Mouse (Mus musculus) kidney, postnatal 10 days (tissue): Measurements from ENCODE around the gene Wdr93.

Experiments
- DNase-seq: peaks from one replicate; pipeline ENCODE4 v3.0.0; 2021; ENCODE audit warnings: mixed read lengths

Gene Wdr93

DNA sequence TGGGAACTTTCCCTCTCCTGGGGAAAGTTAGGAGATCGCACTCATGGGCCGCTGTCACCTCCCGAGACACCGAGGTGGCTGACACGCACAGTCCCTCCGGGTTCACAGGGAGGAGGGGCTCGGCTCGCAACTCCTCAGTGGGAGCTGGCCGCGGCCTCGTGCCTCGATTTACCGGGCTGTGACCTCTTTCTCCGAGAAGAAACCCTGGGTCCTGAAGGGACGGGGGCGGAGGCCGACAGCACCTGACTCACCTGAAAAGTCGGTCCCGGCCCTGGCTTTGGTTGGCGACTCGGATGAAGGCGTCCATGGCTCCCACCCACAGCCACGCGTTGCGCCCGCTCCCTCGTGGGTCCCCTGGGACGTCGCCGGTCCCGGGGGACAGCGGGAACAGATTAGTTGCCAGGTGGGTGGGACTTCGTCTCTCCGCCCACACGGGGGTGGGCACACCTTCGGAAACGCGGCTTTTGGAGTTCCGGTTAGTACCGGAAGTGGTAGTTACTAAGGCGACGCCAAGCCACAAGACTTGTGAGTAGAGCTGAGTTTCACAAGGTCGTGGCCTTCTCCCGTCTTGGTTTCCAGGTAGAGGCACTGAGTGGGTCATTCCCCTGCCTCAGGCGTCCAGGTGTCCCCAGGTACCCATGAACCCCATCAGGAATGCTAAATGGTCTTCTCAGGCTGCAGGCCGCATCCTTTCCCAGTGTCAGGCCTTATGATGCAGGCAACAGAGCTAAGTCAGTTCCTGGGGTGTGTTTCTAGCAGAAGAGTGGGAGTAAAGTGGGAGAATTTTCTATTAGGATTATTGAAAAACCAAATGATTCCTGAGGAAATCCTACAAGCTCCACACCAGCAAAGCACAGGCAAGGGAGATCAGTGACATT, at the start of gene Wdr93, which contains the start of gene Pex11a:
Wdr93 (plus strand) TSS at position 505 of the 878 bp plus-strand sequence.
Pex11a (minus strand) TSS at position 473 of the 878 bp plus-strand sequence.
- peak; percentile 88 for DNase-seq

DNA sequence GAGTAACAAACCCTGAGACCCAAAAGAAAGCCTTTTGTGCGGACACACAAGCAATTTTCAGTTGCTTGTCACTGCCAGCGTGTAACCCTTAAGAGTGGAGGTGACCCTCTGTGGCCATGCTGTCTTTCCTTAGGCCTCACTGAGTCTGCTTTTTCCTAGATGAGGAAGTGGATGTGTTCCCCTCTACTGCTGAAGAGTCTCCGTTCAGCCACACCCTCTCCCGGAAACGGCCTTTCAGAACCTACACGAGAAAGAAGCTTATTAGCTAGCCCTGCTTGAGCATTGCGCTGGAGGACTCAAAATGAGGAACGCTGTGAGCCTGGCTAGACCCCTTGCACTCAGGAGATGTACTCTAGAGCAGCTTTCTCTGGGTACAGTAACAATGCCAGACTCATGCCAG, 46.5 kb upstream of the Wdr93 start:
- no peak for DNase-seq

DNA sequence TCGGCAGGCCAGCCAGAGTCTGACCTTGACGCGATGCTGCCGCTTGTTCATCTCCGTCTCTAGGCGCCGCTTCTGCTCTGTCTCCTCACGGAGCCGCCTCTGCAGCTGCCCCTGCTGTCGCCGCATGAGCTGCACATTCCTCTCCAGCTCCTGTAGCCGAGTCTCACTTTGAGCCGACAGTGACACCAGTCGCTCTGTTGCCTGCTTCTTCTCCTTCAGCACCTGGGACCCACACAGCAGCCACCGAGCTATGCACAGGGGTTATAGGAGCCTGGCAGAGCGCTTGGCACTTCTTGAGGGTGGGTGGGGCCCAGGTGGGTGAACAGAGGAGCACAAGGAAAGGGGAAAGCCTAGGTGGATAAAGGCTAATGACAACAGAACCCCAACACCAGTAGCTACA, 40.2 kb upstream of the Wdr93 start:
- no peak for DNase-seq

DNA sequence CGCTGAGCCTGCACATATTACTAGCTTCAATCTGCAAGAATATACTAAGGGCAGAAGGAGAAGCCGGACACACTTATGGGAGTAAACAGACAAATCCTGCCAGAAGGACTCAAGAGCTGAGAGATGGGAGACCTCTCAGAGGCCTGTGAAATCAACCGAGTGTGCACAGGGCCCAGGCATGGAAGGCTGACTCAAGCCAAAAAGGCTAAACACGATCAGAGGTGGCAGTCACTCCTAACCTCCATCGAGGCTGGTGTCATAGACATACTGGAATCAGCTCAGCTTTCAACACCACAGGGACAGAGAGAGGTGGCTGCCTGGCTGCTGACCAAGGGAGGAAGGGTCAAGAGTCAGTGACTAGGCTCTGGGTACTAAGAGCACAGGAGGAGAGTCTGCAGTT, 37.8 kb upstream of the Wdr93 start:
- no peak for DNase-seq

DNA sequence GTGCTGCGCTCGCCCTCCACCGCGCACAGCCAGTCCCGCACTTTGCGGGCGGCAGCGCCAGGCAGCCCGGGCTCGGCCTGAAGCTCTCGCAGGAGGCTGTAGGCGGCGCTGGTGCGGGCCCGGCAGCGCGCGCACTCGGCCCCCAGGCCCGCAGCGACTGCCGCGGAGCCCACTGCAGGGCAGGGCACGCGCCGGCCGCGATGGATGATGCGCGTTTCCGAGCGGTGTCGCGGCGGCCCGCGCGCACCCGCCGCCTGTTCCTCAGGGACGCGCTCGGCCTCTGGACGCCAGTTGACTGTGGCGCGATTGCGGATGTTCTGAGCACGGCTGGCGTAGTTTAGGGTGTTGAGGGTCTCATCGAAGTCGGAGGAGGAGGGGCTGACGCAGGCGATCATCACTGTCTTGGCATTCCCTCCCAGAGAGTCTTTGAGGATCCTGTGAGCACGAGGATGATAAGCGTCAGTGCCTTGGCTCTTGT, 32.8 kb upstream of the Wdr93 start:
- DNase-seq: peak; percentile 61

DNA sequence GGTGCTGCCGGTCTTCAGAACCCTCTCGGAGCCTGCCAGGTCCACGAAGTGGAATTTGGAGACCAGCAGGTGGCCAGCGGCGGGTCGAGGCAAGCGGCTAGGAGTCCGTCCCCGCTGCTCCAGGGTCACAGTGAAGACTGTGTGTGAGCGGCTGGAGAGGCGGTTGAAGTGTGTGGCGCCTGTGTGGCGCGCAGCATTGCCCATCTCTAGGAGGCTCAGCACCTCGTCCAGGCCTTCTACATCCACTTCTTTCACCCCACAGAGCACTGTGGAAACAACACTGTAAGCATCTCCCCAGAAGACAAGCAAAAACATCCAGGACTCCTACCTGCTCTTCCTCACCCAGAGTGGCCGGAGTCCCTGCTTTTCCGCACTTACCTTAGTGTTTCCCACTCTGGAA, 32.1 kb upstream of the Wdr93 start:
- no peak for DNase-seq

DNA sequence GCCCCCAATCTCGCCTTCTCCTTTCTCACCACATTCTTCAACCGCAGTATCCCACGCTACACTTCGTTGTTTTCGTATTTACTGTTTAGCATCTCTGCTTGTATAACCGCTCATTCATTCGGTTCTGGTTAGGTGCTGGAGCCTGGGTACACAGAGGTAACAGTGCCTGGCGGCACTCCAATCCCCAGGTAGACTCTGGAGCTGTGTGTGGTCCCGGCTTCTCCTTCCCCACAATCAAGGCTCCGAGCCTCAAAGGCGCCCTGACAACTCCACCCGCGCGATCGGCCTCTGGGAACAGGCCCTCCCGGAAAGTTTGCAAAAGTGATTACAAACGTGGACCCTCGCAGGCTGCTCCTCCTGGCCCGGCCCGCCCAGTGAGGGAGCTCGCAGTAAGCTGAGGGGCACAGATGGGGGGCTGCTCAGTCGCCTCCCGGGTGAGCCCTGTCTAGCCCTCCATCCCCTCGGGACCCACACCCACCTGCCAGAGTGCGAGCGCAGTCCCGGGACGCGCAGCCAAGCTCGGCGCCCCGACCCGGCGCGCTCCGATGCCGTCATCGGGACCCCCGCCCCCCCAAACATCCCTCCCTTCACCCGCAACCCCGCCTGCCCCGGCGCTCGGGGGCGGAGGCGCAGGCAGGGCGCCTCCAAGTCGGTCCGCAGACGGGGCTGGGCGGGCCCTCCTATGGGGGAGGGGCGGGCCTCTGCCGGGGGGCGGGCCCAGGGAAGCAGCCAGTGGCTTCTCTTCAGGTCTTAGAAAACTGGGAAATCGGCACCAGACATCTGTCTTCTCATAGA, 27.6 kb upstream of the Wdr93 start, which contains the start of gene Kif7:
Kif7 (minus strand) TSS at position 534 of the 795 bp plus-strand sequence.
- peak; percentile 93 for DNase-seq

DNA sequence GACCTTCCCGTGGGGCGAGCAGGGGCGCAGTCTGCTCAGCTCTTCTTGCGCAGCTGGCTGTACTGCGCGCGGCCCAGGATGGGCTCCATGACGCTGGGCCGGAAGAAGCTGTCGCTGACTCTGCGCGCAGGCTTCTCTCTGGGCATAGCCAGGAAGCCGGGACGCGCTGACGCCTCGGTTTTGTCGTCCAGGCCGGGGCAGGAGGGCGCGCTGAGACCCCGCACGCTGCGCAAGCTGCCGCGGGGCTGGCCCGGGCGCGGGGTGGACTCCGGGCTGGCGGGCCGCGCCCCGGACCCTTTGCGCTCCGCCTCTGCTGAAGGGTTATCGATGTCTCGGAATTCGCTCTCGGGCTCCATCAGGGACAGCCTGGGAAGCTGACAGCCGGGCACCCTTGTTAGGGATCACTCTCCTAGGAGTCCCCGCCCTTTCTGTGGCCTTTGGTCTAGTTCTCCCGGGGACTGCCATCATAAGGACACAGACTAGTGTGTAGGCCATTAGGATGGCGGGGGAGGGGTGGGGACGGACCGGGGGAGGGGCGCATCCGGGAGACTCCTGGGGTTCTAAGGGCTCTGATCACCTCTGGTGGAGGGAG, 21.5 kb upstream of the Wdr93 start:
- DNase-seq: peak; percentile 81

DNA sequence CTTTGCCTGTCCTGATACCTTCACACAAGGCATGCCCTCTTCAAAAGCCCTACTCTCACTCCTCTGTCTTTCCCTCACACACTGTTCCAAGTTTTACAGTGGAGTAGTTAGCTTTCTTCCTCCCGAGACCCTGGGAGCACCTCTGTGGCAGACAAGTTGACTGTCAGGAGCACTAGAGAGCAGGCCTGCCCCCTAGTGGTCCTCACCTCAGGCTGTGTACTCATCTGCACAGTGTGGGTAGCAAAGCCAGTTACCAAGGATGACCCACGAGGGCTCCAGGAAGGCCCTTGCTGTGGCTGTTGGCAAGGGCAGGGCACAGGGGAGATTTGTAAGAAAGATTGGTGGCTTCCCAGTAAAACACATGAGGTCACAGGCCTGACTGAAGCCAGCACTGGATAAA, 15.9 kb upstream of the Wdr93 start:
- DNase-seq: peak; percentile 84

DNA sequence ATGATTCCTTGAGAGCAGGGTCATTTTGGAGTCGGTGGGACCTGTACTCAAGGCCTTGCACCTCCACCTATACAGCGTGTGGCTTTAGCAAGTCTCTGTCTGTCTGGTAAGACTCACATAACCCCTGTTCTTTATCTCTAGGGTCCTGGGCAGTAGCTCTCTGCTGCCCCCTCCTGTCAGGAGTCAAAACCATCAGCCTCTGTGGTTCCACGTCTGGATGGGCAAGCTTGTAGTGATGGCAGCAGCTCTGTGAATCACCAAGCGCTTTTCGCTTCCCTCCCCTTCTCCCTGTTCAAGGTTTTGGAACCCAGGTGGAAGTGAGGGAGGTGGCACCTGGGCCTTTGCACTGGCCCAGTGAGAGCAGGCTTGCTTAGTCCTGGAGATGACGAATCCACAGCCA, 14.7 kb upstream of the Wdr93 start:
- peak; percentile 80 for DNase-seq

DNA sequence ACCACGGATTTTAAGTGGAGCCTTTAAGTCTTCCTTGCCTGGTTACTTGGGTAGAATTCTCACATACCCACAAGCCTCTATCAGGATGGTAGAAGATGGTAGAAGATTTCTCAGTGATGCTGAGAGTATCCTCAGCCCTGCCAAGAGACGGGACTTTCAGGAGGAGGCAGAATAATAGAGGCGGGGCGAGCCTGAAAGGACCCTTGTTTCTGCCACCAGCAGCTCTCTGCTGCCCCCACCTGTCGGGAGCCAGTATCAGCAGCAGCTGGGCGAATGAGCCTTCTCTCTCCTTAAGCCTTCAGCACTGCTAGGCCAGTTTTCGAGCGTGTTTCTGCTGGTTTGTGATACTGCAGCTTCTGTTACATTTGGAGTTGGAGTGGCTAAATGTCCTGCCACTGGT, 13.8 kb upstream of the Wdr93 start:
- peak; percentile 84 for DNase-seq

DNA sequence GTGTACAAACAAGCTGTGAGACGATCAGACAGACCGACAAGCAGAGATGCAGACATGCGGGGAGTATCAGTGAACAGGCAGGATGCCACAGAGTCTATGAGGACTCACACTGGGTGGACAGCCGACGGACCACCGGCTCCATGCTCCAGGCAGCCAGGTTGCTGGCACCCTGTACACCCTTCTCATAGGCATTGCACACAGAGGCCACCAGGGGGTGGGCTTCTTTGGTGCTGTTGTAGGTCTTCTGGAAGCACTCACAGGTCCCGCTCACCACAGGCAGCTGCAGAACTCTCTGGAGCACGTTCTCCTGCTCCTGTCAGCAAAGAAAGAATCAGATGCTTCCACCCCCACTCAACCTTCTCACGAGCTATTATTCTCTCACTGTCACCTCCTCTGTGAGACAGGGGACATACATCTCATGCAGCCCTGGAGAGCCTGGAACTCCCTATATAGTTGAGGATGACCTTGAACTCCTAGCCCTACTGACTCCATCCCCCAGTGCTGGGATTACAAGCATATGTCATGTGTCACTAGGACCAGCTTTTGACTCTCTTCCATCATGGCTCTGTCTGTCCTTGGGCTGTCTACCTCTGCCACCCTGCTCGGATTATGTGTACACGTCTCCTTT, 13.1 kb upstream of the Wdr93 start:
- peak; percentile 48 for DNase-seq

DNA sequence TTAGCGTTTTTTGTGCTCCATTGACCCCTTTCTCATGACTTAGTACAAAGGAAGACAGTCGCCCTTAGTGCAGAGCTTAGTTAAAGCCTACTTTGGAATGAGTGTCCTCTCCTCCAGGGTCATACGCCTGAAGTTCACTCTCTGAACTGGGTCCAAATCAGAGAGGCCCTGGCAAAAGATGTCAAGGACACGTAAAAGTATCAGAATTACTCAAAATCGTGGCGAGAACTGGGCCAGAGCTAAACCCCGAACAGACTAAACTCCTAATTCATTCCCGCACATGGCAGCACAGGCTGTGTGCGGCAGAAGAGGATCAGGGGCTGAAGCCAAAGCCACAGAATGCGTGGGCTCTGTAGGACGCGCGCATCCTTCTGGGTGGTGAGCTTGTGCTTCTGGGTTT, 11.5 kb upstream of the Wdr93 start:
- no peak for DNase-seq

DNA sequence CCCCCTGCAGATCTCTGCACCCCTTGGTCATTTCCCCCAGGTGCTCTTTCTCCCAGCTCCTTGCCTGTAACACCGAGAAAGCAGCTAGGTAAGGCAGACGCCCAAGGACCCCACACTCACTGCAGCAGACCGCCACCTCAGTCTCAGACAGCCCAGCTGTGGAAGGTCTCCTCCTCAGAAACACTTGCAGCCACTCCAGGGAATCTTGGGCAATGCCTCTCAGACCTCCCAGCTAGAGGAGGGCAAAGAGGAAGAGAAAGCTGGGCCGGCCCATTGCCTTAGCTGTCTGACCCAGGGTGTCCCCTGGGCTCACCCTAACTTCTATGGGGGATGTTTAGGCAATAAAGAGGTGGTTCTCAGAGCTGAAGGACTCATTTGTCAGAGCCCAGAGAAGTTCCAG, 10.3 kb upstream of the Wdr93 start, which contains the start of gene Plin1:
Plin1 (minus strand) TSS at position 282 of the 400 bp plus-strand sequence.
- no peak for DNase-seq

DNA sequence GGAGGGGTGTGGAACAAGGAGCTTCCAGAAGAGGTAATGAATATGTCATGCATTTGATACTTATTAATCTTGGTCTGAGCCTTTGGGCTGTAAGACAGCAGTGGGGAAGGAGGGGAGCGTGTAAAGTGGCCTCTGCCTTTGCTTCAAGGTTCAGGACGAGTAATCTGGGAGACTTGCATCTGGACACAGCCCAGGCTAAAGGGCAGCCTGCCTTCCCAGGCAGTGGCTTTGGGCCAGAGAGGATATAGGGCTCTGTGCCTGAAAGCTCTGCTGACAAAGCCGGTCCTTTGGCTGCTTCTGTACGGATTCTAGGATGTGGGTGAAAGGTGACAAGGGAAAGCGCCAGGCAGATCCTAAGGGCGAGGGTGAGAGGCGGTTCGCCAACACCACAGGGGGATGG, 8.4 kb upstream of the Wdr93 start:
- DNase-seq: peak; percentile 83

DNA sequence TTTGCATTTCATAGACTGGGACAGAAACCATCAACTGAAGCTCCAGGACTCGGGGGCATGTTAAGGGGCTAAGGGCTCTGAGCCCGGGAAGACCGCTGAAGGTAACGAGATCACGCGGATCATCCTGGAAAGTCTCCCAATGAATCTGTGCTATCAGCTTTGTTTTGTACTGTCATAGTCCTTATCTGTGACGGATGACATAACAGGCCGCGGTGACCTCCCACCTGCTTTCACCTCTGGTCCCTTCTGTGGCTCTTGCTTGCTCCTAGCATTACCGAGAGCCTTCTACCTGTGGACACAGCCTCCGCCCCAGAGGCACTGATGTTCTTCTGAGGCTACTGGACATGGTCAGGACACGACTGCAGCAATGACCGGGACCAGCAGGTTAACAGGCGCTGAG, 6.5 kb upstream of the Wdr93 start:
- no peak for DNase-seq

DNA sequence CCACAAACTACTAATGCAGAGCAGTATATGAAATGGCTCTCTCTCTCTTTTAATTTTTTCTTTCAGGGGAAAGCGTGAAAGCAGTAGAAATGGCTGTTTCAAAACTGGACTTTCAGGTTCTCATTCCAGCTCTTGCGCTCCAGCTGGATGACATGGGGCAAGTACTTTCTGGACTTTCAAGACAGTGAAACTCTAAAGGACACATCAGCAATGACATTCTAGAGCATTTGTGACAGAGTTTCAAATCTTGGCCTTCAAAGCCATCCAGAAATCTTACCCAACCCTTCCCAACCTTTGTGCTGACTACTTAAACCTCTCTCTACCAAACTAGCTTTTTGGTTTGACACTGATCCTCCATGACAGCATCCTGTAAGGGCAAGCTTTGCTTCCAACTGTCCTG, 4.0 kb upstream of the Wdr93 start:
- no peak for DNase-seq

DNA sequence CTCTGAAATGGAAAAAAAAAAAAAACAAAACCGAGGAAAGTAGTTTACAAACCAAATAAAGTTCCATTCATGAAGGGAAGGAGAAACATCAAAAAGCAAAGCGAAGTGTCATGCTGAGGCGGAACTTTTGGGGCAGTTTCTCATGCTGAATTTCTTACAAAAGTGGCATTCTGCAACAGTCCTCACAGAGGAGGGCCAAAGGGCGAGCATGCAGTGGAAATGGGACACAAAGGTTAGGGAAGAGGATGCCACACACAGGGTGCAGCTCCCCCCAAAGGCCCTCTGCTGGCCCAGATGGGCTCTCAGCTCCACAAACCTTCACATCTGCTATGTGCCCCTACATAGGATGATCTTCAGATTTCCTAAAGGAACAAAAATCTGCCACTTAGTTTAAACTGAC, 2.7 kb upstream of the Wdr93 start:
- DNase-seq: no peak

DNA sequence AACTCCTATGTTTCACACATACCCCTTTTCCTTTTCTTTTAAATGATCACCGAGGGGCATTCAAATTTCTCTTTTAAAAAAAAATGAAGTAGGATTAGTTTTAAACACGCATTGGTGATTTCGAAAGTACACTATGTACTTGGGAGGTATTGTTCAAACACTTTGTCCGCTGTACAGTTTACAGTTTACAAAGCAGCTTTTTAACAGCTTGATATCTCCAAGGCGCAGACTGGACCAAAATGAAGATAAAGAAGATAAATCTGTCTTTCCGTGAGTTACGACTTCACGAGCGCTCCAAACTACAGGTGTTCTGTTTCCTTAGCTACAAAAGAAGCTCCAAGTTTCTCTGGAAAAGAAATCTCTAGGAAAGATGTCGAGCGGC, 695 bp upstream of the Wdr93 start:
- DNase-seq: no peak

DNA sequence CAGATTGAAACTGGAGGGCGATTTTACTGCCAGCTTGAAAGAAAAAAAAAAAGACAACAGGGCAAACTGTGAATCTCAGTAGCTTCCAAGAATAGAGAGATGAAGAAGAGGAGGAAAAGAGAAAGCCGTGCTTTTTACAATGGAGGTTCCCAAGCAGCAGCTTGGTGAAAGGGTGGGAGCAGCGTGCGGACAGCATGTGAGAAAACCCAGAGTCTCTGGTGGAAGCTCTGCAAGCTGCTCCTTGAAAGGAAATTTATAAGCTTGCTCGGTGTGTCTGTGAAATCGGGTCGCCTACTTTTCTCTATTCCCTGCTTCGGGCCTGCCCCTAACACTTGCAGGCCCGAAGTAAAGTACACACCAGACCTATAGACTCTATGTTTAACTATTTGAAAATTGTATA, 1.1 kb downstream of the Wdr93 start:
- DNase-seq: no peak

DNA sequence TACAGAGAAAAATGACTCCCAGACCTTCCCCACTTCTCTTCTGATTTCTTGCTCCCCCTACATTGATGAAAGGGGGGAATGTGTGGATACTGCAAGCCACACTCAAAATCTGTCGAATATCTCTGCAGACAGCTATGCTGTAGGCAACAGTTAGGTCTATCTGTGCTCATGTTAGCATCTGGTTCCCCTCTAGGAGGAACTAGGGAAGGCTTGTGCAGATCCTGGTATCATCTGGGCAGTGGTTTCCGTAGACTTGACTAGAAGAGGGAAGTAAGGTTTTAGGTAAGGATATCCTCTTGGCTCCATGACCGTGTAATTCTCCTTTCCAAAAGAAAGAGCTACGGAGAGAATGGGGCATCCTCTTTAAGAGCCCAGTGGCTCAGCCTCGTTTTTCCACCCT, 1.6 kb downstream of the Wdr93 start:
- DNase-seq: no peak

DNA sequence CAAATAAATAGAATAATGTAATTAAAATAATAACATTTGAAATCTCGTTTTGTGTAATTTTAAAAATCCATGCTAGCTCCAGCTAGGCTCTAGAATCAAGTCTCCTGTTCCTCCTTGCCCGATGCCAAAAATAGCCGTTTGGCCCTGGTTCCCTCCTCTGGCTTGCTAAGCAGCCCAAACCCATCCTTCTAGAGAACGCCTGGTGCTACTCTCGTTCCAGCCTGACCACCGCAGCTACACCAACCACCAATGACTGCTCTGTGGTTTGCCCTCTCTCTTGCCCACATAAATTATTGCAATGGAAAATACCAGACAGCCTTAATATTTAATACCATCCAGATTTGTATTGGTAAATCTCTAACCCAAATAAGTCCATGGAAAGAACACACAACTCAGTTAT, 4.7 kb downstream of the Wdr93 start:
- DNase-seq: no peak

DNA sequence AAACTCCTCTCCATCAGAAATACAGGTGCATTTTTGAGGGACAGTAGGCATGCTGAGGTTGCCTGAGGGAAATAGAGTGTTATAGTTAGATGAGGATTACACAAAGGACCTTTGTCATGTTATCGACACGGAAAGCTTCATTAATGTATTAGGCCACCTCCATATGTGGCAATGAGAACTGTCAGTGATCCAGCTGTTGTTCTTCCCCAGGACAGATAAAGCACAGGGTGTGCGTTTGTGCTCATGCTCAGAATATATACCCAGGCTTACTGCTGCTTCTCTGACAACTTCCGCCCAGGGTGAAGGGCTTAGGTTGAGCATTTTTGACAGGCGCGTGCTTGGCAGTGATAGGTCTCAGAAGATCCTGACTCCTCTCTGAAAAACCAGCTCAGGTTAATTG, 6.5 kb downstream of the Wdr93 start:
- no peak for DNase-seq
